Mouse (Mus musculus) liver, embryonic 12.5 days (tissue): ENCODE results near the gene Nr4a1. TPM values are rescaled to one million over a fixed set of nuclear protein-coding genes. Genes with fewer than 3 reads are reported as not detected.

Source experiments
- ATAC-seq: fragments of 200-750 bp; cut with Nextera tagmentation; 2 replicates; pipeline ENCODE4 v1.8.0; 2017; ENCODE audit warnings: moderate number of reproducible peaks, mild to moderate bottlenecking, moderate library complexity
- H3K27ac ChIP-seq: fragments of 300-500 bp; sonication (generic); 2 replicates; pipeline ENCODE4 v1.5.1; 2016; ENCODE audit warnings: mild to moderate bottlenecking
- H3K27me3 ChIP-seq: fragments of 300-500 bp; sonication (generic); replicated peaks from 2 replicates; pipeline ENCODE4 v1.6.1; 2016; ENCODE audit warnings: mild to moderate bottlenecking, moderate library complexity
- H3K36me3 ChIP-seq: fragments of 300-500 bp; sonication (generic); 2 replicates; pipeline ENCODE4 v1.6.1; 2016; ENCODE audit warnings: mild to moderate bottlenecking, moderate library complexity
- H3K4me1 ChIP-seq: fragments of 300-500 bp; sonication (generic); 2 replicates; pipeline ENCODE4 v1.6.1; 2016
- H3K4me2 ChIP-seq: fragments of 300-500 bp; sonication (generic); 2 replicates; pipeline ENCODE4 v1.6.1; 2016; ENCODE audit warnings: mild to moderate bottlenecking, moderate library complexity
- H3K4me3 ChIP-seq: fragments of 300-500 bp; sonication (generic); 2 replicates; pipeline ENCODE4 v1.5.1; 2016; ENCODE audit warnings: mild to moderate bottlenecking, moderate library complexity
- H3K9ac ChIP-seq: fragments of 300-500 bp; sonication (generic); 2 replicates; pipeline ENCODE4 v1.6.1; 2016; ENCODE audit warnings: mild to moderate bottlenecking, moderate library complexity
- H3K9me3 ChIP-seq: fragments of 300-500 bp; sonication (generic); replicated peaks from 2 replicates; pipeline ENCODE4 v1.6.1; 2016; ENCODE audit warnings: mild to moderate bottlenecking, moderate library complexity
- WGBS: fragments of 180-500 bp; shearing (Covaris S2); methylation state at CpG from one replicate; pipeline ENCODE4 v1.1.7; 2016; ENCODE audit not compliant: insufficient replicate concordance; 5-methylcytosine and 5-hydroxymethylcytosine counted together
- polyA plus RNA-seq: library from polyadenylated mRNA; unstranded; fragments of >200 nt; fragmentation: Nextera tagmentation; extraction: Ambion mirVana; gene quantifications from 2 replicates; pipeline ENCODE4 v1.2.1, GENCODE M21; 2016

Nr4a1 gene
- 0.83 and 1.0 TPM in 2 replicates for polyA plus RNA-seq

GRCm38 (mm10) chr15:101253886-101254795 lies at the start of gene Nr4a1:
Gene Nr4a1, plus strand, starts transcription at chr15:101254269.
- H3K27ac ChIP-seq = no peak within 1 kb of the TSS
- 4% methylated on average over 78 of the region's 82 CpGs for WGBS
- peaks cover 11% of the 10 kb centered on the region; the same call in 1 of the 2 replicates for H3K4me1 ChIP-seq
- no peaks in the 10 kb centered on the region for H3K9me3 ChIP-seq
- H3K4me2 ChIP-seq = peak within 1 kb of the TSS; percentile 78
- peak within 1 kb of the TSS; percentile 63 for H3K9ac ChIP-seq
- ATAC-seq = peak; percentile 42; the same call in 1 of the 2 replicates
- peak within 1 kb of the TSS; percentile 58 for H3K4me3 ChIP-seq
- no peaks in the 10 kb centered on the region for H3K36me3 ChIP-seq
- peaks cover 62% of the 10 kb centered on the region for H3K27me3 ChIP-seq

- no peak for ATAC-seq
- Histone ChIP-seq H3K27me3 (no peaks in the 10 kb centered on the region), H3K4me1 (peaks cover 5% of the 10 kb centered on the region; the same call in 1 of the 2 replicates), H3K9ac (no peak overlapping the region), H3K4me2 (no peak overlapping the region), H3K36me3 (peaks cover 75% of the 10 kb centered on the region), H3K4me3 (no peak overlapping the region), H3K27ac (no peak overlapping the region), H3K9me3 (no peaks in the 10 kb centered on the region)
- WGBS = 69% methylated on average over 7 of the region's 7 CpGs
Measured at GRCm38 (mm10) chr15:101204781-101205180, 49.3 kb upstream of the Nr4a1 start.

- 61% methylated on average over 6 of the region's 6 CpGs for WGBS
- ATAC-seq = no peak
Measured at GRCm38 (mm10) chr15:101210228-101210627, 43.8 kb upstream of the Nr4a1 start.

GRCm38 (mm10) chr15:101210998-101211613 lies 43.0 kb upstream of the Nr4a1 start:
- no peaks in the 10 kb centered on the region for H3K9me3 ChIP-seq
- H3K4me2 ChIP-seq = no peak overlapping the region
- no peak overlapping the region for H3K27ac ChIP-seq
- WGBS = 83% methylated on average over 14 of the region's 14 CpGs
- H3K36me3 ChIP-seq = peaks cover 46% of the 10 kb centered on the region
- H3K9ac ChIP-seq = no peak overlapping the region
- no peaks in the 10 kb centered on the region for H3K27me3 ChIP-seq
- no peak for ATAC-seq
- no peak overlapping the region for H3K4me3 ChIP-seq
- H3K4me1 ChIP-seq = no peaks in the 10 kb centered on the region

More at GRCm38 (mm10) chr15:101210228-101210627, 43.8 kb upstream of the Nr4a1 start:
- no peak overlapping the region for H3K4me3 ChIP-seq
- no peaks in the 10 kb centered on the region for H3K27me3 ChIP-seq
- peaks cover 50% of the 10 kb centered on the region for H3K36me3 ChIP-seq
- H3K9me3 ChIP-seq = no peaks in the 10 kb centered on the region
- H3K4me2 ChIP-seq = no peak overlapping the region
- no peak overlapping the region for H3K9ac ChIP-seq
- H3K27ac ChIP-seq = no peak overlapping the region
- no peaks in the 10 kb centered on the region for H3K4me1 ChIP-seq

- Histone ChIP-seq H3K36me3 (peaks cover 38% of the 10 kb centered on the region), H3K4me3 (no peak overlapping the region), H3K4me2 (no peak overlapping the region), H3K4me1 (no peaks in the 10 kb centered on the region), H3K27ac (no peak overlapping the region), H3K27me3 (no peaks in the 10 kb centered on the region), H3K9ac (no peak overlapping the region), H3K9me3 (no peaks in the 10 kb centered on the region)
- no peak for ATAC-seq
- WGBS = 81% methylated on average over 14 of the region's 14 CpGs
Measured at GRCm38 (mm10) chr15:101212435-101212834, 41.6 kb upstream of the Nr4a1 start.

- H3K4me3 ChIP-seq = no peak overlapping the region
- peaks cover 23% of the 10 kb centered on the region for H3K36me3 ChIP-seq
- H3K4me1 ChIP-seq = no peaks in the 10 kb centered on the region
- no peak overlapping the region for H3K4me2 ChIP-seq
- no peak overlapping the region for H3K27ac ChIP-seq
- no peaks in the 10 kb centered on the region for H3K9me3 ChIP-seq
- no peaks in the 10 kb centered on the region for H3K27me3 ChIP-seq
- no peak overlapping the region for H3K9ac ChIP-seq
- 70% methylated on average over 2 of the region's 2 CpGs for WGBS
- no peak for ATAC-seq
Measured at GRCm38 (mm10) chr15:101215136-101215535, 38.9 kb upstream of the Nr4a1 start.

GRCm38 (mm10) chr15:101216036-101216435 lies 38.0 kb upstream of the Nr4a1 start:
- no peak for ATAC-seq
- Histone ChIP-seq H3K4me2 (no peak overlapping the region), H3K36me3 (peaks cover 17% of the 10 kb centered on the region), H3K4me1 (no peaks in the 10 kb centered on the region), H3K4me3 (no peak overlapping the region), H3K9me3 (no peaks in the 10 kb centered on the region), H3K9ac (no peak overlapping the region), H3K27ac (no peak overlapping the region), H3K27me3 (peaks cover 4% of the 10 kb centered on the region; the same call in 1 of the 2 replicates)
- WGBS = 68% methylated on average over 4 of the region's 4 CpGs

- Histone ChIP-seq H3K9me3 (no peaks in the 10 kb centered on the region), H3K27me3 (peaks cover 53% of the 10 kb centered on the region), H3K4me2 (no peak overlapping the region), H3K9ac (no peak overlapping the region), H3K4me3 (no peak overlapping the region), H3K4me1 (peaks cover 21% of the 10 kb centered on the region; the same call in 1 of the 2 replicates), H3K27ac (no peak overlapping the region), H3K36me3 (no peaks in the 10 kb centered on the region)
- no peak for ATAC-seq
- WGBS = 24% methylated on average over 8 of the region's 8 CpGs
Measured at GRCm38 (mm10) chr15:101220905-101221297, 33.2 kb upstream of the Nr4a1 start.

GRCm38 (mm10) chr15:101221298-101222104 lies 32.6 kb upstream of the Nr4a1 start:
- Histone ChIP-seq H3K4me3 (peak overlapping the region; percentile 31), H3K9me3 (no peaks in the 10 kb centered on the region), H3K27me3 (peaks cover 59% of the 10 kb centered on the region), H3K4me2 (peak overlapping the region; percentile 55), H3K4me1 (peaks cover 21% of the 10 kb centered on the region; the same call in 1 of the 2 replicates), H3K27ac (no peak overlapping the region), H3K9ac (no peak overlapping the region), H3K36me3 (no peaks in the 10 kb centered on the region)
- ATAC-seq = peak; percentile 35; the same call in 1 of the 2 replicates
- 6% methylated on average over 14 of the region's 14 CpGs for WGBS

GRCm38 (mm10) chr15:101222897-101223482 lies 31.1 kb upstream of the Nr4a1 start:
- H3K27ac ChIP-seq = no peak overlapping the region
- H3K4me2 ChIP-seq = no peak overlapping the region
- no peak for ATAC-seq
- H3K9ac ChIP-seq = no peak overlapping the region
- no peaks in the 10 kb centered on the region for H3K9me3 ChIP-seq
- H3K4me1 ChIP-seq = peaks cover 21% of the 10 kb centered on the region; the same call in 1 of the 2 replicates
- H3K4me3 ChIP-seq = no peak overlapping the region
- WGBS = 22% methylated on average over 13 of the region's 13 CpGs
- H3K36me3 ChIP-seq = no peaks in the 10 kb centered on the region
- peaks cover 72% of the 10 kb centered on the region for H3K27me3 ChIP-seq

- peak overlapping the region; percentile 58 for H3K4me3 ChIP-seq
- no peaks in the 10 kb centered on the region for H3K9me3 ChIP-seq
- H3K4me1 ChIP-seq = peaks cover 21% of the 10 kb centered on the region; the same call in 1 of the 2 replicates
- H3K36me3 ChIP-seq = no peaks in the 10 kb centered on the region
- 6% methylated on average over 5 of the region's 5 CpGs for WGBS
- ATAC-seq = no peak
- peak overlapping the region; percentile 61; the same call in 1 of the 2 replicates for H3K9ac ChIP-seq
- H3K27ac ChIP-seq = no peak overlapping the region
- H3K27me3 ChIP-seq = peaks cover 72% of the 10 kb centered on the region
- H3K4me2 ChIP-seq = peak overlapping the region; percentile 82
Measured at GRCm38 (mm10) chr15:101223596-101223995, 30.5 kb upstream of the Nr4a1 start.
